Mouse (Mus musculus): ENCODE results near the gene Crb2. TPM values are rescaled to one million over a fixed set of nuclear protein-coding genes. Genes with fewer than 3 reads are reported as not detected.

Gene Crb2
- total RNA-seq, 2 experiments from 2014 or later, result 2.8 to 3.1 TPM

DNA sequence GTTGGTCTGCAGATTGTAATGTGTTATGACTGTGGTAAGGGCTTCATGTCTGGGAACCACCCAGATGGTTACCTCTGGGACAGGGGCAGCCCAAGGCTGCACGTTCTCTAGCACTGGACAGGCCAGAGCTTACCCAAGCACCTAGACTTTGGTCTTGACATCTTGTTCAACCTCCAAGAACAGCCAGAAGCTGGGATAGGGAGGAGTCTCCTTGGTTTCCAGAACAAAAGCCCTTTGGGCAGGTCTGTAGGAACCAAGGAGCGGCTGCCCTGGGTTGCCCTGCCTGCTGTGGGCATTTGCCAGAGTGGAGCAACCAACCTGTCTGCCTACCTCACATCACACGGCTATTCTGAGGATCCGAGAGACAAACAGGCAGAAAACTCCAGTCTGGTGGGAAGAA, 21.0 kb downstream of the Crb2 start:
- DNase-seq (ENCODE audit: low spot score in 2 of 2), result no peak

DNA sequence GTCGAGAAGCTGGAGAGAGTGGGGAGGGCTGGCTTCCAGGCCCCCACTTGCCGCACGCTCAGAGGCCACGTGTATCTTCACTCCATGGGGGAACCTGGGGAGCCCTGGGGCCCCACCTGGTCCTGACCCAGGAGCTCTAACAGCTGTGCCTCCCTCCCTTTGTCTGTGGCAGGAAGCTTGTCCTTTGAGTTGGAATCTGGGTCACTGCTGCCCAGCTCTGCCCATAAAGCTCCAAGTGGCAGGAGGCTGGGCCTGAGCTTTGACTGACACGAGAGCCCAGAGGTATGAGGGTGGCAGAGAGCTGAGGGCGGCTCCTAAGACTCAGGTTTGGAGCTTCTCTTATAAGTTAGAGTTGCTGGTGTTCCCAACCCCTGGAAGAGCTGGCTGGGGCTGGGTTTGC, 23.1 kb downstream of the Crb2 start:
- DNase-seq (ENCODE audit: low spot score in 2 of 2), result no peak

DNA sequence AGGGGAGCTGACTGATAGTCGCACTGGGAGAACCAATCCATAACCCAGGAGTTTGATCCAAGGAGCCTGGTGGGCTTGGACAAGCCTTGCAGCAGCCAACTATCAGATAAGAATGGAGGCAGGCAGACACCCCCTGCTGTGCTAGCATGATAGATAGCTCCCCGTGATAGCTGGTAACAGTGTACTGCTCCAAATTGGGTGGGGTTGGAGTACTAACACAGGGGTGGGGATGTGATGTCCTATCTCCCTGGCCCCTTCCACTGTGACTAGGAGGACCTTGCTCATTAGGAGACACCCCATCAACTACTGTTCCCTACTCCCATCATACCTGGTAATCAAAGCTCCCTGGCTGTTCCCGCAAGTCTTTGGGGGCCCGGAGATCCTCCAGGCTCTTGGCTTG, 25.6 kb downstream of the Crb2 start:
- no peak for DNase-seq (ENCODE audit: low spot score in 2 of 2)

DNA sequence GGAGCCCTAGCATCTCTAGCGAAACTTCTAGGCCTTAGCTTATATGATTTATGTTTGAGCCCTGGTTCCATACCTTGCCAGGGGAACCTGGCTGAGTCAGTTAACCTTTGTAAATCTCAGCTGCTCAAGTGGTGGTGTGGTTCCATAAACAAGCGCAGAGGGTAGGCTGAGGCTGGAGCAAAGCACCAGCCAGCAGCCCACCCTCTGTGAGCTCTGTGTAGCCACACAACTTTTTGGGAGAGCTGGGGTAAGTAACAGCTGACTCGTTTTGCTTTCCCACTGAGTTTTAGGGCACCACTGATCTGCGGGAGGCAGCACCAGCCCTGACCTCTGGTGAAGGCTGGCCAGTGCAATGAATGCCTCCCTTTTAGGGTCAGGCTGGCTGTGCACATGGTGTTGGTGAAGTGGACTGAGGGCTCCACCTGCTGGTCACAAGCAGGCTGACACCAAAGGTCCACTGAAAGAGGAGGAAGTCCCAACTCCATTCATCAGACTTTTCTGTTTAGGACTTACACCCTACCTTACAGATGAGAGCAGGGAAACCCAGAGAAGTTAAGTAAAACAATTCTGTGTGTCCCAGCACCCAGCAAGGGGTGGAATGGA, 26.7 kb downstream of the Crb2 start:
- DNase-seq (ENCODE audit: low spot score in 2 of 2), result peak; percentile 67 to 75

DNA sequence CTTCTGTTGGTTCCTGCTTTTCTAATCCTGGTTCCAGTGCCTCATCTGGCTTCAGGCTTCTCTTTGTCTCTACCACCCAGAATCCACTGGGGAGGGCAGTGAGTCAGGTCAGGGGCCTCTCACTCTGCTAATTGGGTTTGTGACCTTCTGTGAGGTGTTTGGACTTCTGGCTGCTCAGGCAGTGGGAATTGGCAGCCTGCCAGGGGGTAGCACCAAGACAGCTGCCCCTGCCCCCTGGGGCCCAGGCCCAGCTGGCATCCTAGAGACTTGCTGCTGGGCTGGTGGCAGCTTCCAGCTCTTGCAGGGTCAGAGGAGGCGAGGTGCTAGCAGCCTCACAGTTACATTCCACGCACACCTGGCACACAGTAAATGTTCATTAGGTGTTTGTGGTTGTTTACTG, 35.6 kb downstream of the Crb2 start:
- DNase-seq (ENCODE audit: low spot score in 2 of 2), result no peak

DNA sequence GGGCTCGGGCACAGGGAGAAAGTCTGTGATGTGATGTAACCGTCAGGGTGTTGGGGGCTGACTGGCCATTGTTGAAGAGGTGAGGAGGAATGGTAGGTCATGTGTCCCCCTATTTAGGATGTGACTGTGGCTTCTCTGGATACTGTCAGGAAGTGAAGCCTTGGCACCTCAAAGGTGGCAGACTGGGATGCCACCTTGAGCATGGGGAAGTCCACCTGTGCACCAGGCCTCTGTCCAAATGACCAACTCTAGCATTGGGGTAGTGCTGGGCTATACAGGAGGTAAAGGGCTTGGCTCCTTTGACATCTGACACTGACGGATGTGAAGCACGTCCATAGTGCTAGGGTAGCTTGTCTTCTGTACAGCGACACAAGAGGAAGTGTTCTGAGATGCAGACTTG, 36.4 kb downstream of the Crb2 start:
- DNase-seq (ENCODE audit: low spot score in 2 of 2), result no peak

DNA sequence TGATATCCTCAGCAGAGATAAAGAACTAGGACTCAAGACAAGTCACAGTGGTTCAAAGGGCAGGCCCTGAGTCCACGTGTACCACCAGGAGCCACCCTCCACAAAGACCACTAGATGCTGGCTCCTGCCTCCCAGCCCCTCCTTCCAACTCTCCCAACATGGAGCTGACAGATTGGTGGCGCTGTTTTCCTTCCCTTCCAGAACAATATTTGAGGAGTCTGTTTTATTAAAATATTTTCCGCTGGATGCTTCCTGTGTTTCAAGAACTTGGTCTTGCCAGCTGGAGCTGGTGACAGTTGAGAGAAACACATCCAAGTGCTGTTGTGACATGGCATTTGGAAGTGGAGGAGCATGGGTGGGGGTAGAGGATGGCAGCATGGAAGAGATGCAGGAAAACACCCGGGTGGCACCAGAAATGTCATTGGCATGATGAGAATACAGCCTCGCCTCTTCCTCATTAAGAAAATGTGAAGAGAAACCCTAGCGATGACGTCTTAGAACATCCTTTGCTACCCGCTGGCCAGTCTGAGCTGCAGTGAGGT, 38.8 kb downstream of the Crb2 start:
- no peak for DNase-seq (ENCODE audit: low spot score in 2 of 2)

DNA sequence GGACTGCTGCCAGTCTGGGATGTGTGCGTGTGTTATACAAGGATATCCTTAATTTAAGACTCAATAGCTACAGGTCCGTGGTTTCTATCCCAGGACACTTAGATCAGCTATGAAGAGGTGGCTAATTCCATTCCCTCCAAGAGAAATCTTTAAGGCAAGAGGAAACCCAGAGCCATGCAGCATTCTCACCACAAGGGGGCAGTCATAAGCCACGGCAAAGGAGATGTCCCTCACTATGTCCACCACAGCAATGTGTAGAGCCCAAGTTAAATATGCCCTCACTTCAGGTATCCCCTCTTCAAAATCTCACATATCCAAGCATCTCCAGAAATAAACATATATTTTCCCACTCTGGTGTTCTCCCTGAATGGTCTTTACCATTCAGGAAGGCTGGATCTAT, 39.6 kb downstream of the Crb2 start:
- peak; percentile 83 to 88 for DNase-seq (ENCODE audit: low spot score in 2 of 2)

DNA sequence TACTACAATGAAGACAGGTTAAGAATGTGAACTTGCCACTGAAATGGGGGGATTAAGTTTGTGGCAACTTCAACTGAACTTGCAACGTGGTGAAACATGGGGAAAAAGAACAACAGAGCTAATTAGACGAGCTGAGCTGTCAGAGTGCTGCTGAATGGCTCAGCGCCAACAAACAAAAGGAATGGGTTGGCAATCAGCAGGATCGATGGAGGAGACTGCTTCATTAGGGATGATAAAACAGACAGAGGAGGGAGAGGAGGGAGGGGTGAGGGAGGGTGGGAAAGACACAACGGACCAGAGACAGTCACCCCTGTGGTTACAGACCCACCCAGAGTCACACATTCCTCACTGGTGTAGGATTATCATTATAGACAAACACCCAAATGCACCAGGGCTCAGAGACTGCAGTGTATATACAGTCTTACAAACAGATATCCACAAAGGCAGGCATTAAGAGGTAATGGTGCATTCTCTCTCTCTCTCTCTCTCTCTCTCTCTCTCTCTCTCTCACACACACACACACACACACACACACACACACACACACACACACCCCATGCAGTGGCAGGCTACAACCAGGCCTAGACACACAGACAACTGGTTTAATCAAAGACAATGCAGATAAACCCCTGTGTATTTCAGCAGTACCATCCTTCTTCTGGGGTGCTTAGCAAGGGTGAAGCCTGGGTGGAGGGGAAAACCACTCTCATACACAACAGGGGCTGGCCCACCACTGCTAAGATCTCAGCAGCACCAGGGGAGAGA, 42.9 kb downstream of the Crb2 start:
- no peak for DNase-seq (ENCODE audit: low spot score in 2 of 2)

DNA sequence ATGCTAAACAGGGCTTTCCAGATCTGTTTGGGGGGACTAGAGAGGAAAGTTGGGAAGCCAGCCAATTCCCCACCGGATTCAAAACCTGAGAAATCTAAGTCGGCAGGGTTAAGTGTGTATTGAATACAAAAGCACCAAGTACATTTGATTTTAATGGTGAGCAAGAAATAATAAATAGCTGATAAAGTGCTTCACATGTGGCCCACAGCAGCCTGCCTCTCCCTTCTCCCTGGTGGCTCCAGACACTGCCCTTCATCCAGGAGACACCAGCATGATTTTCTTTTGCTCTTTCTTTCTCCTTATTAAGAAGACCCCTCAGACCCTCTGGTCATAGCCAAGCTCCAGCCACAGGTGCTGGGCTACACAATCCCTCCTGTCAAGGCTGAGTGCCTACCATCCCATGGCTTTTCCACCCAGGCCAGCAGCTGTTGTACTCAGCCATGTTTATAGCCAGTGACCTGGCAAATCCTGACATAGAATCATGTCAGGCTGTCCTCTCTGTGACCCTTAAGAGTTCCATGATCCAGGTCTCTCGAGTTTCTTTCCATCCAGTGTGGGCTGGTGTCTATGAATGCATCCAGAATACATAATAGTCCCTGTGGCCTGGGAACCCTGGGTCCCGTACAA, 43.6 kb downstream of the Crb2 start:
- DNase-seq (ENCODE audit: low spot score in 2 of 2), result no peak

DNA sequence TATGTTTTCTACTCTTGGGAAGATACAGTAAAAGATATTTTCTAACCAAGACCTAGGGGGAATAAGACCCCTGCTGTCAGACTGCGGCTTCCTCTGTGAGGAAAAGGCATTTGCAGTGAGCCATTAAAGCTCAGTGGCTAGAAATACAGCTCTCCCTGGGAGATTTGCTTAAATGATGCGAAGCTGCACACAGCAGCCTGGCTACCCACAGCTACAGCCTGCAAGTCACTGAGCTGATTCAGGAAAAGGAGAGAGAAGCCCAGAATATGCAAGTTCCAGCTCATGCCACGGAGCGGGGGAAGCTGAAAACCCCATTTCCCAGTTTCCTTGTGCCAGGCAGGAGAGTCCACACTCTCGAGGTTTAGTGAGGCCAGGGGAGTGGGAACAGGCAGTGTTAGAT, 46.1 kb downstream of the Crb2 start:
- DNase-seq (ENCODE audit: low spot score in 2 of 2), result no peak

DNA sequence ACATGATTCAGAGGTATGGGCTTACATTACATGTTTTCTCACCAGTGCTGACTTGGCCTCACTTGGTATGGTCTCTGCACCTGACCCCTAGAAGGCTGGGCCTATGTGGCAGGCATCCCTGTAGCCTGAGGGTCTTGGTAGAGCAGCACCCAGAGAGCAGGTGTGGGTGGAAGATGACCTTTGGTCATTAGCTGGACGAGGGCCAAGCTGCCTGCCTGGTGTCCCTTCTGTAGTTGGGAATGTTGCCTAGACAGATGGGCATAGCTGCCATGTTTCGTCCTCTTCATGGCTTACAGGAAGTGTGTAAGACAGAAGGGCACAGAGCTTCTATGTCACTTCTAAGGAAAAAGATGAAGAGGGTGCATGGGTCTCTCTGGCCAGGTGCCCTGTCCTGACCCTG, 47.8 kb downstream of the Crb2 start:
- DNase-seq (ENCODE audit: low spot score in 2 of 2), result no peak

DNA sequence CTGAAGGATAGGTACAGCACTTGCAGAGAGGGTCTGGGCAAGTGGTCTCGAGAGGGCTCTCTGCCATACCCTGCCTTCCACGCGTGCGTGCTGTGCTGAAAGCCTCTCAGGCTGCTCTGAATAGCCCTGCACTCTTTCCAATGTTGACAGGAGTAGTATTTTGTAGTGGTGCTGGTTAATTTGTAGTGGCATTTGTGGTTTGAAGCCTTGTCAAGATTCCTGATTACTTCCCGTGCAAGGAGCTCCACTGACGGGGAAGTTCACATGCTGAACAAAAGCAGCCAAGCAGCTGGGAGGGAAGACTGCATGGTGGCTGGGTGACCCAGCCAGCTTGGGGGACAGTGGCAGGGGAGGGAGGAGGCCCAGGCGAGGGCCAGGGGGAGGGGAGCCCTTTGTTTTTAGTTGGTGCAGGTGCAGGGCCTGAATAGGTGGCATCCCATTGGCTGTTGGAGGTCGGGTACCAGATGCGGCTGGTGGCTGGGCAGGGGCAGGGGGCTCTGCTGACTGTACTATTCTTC, 53.8 kb downstream of the Crb2 start:
- no peak for DNase-seq (ENCODE audit: low spot score in 2 of 2)

DNA sequence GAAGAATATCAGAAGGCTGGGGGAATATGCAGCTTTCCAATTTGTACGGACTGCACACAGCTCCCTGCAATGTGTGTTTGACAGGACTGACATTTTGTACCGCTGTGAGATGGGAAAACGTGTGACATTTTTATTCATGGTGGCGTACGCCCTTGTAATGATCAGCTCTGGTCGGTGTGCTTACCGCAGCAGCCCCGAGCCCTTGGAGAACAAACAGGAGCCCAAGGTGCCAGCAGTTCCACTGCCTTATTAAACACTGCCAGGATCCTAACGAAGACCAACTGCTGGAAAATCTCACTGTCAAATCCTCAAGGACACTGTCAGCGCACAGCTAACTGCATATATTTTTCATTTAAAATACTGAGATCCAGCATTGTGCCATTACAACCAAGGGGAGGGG, 56.2 kb downstream of the Crb2 start:
- no peak for DNase-seq (ENCODE audit: low spot score in 2 of 2)

DNA sequence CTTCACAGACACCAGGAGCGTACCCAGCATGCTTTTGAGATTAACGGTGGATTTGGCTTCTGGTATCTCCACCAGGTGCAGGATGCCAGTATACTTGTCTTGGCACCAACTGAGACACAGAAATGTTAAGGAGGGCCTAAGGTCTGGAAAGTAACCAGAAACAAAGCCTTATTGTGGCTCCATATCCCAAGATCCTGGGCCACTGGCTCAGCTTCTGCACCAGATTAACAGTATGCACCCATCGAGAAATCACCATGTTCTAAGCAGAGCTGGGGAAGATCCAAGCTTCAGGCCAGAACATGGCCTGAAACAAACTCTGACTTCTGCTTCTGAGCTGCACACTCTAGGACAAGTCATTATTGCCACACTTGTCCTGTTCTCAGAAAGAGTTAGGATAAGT, 60.9 kb downstream of the Crb2 start:
- no peak for DNase-seq (ENCODE audit: low spot score in 2 of 2)

DNA sequence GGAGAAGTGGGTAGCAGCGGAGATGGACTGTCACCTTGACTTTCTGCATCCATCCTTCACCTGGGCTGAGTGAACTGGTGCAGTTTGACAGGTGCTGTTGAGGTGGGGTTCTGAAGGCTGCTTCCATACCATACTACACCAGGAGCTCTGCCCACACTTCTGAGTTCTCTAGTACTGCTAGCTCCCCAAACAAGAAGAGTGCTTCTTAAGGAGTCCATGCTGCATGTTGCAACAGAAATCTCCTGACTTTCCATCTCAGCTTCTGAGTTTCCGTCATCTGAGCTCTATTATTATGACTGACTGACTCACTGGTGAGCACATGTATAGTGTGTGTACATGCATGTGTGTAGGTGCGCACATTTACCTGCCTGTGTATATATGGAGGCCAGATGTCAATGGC, 61.5 kb downstream of the Crb2 start:
- DNase-seq (ENCODE audit: low spot score in 2 of 2), result no peak

DNA sequence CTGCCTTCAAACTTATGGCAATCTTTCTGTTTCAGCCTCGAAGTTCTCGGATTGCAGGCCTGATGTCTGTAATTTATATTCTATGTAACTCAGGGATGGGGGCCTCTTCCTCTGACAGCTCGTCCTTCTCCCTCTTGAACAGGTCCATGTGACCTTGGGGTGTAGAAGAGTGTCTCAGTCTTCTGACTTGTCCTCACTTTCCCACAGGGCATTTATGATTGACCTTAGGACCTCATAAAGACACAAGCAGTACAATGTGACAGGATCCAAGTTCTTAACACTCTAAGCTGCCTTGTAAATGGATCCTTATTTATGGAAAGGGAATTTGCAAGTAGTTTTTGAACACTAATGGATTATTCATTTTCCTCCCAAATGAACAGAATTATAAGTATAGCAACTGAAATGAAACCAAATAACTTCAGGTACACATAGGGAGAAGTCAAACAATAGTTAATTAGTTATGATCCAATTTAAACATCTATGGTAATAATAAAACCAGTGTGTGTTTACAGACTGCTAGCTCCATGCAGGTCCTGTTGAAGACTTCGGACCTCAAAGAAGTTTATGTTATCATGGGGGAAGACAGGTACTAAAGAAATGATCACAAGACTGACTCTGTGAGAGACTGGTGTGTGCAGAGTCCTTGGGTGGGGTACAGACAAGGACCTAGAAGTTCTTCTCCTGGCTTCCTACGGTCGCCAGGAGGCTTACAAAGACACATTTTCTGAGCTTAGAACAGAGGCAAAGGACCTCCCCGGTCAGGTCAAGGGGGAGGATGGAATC, 62.3 kb downstream of the Crb2 start:
- DNase-seq (ENCODE audit: low spot score in 2 of 2), result no peak

DNA sequence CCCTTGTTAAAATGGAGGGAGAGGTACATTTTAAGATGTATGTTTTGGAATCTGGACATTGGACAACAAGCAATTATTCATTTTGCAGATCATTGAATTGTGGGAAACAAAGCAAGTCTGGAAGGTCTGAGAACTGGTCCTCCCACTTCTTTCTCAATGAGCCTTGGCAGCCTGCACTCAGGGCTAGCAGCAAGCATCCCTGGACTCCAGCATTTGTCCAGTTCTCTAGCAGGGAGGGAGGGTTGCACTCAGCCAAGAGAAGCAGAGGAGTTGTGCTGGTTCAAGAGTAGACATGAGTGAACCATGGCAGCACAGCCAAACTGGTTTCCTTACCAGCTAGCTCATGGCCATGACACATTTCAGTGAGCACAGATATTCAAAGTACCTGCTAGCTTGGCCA, 63.9 kb downstream of the Crb2 start:
- DNase-seq (ENCODE audit: low spot score in 2 of 2), result no peak

DNA sequence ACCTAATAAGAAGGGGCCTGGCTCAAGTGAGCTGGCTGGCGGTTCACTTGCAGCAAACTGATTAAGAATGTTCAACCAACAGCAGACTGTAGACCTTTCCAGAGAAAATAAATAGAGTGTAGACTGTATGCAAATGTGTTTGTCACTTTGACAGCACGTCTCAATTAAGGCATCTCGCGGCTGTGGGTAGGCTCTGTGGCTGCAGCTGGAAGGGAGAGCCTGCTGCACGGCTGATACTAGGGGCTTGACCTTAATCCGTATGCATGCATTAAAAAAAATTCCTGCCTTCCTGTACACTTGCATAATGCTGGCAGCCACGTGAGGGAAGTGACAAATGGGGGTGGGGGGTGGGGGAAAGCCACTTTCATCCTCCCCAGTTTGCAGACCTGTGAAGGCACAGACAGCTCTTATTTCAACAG, 66.1 kb downstream of the Crb2 start:
- DNase-seq (ENCODE audit: low spot score in 2 of 2), result no peak

DNA sequence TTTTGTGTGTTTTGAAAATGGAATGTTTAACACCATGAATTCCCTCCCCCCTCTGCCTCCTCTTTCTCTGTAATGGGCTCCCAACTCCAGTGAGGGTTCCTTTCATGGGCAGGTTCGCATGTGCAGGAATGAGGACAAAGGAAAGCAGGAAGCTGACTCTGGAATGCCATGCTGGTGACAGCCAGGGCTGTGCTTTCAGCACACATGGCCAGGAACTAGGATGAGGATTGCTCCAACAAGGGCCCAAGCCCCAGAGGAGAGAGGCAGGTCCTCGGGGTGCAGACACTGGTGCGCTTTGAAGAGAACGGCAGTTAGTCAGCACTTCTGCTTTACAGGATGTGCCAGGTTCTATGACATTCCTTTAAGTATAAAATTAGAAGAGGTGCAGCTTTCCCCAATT, 66.7 kb downstream of the Crb2 start:
- DNase-seq (ENCODE audit: low spot score in 2 of 2), result peak in 1 of 2 experiments; percentile 25

Measured in left cerebral cortex, adult 18-20 months (tissue).